Mouse (Mus musculus) forebrain, postnatal 0 days (tissue): ENCODE measurements around the gene Lypd6. TPM values are rescaled to one million over a fixed set of nuclear protein-coding genes. Genes with fewer than 3 reads are reported as not detected.

Source experiments
- ATAC-seq: fragments of 200-750 bp; cut with Nextera tagmentation; 2 replicates; pipeline ENCODE4 v1.8.0; 2017; ENCODE audit warnings: mild to moderate bottlenecking, moderate library complexity
- DNase-seq: peaks from one replicate; pipeline ENCODE4 v3.0.0-alpha.2; 2015
- H3K27ac ChIP-seq: fragments of 300-500 bp; sonication (generic); 2 replicates; pipeline ENCODE4 v1.5.1; 2014; ENCODE audit warnings: low read depth, mild to moderate bottlenecking, antibody characterized with exemption, low read length, moderate library complexity, mixed read lengths
- H3K27me3 ChIP-seq: fragments of 300-500 bp; sonication (generic); 2 replicates; pipeline ENCODE4 v1.6.1; 2014; ENCODE audit warnings: mild to moderate bottlenecking, low read length, mixed read lengths; ENCODE audit not compliant: insufficient read depth
- H3K36me3 ChIP-seq: fragments of 300-500 bp; sonication (generic); 2 replicates; pipeline ENCODE4 v1.6.1; 2014; ENCODE audit warnings: mild to moderate bottlenecking, moderate library complexity; ENCODE audit not compliant: insufficient read depth
- H3K4me1 ChIP-seq: fragments of 300-500 bp; sonication (generic); 2 replicates; pipeline ENCODE4 v1.6.1; 2014; ENCODE audit warnings: antibody characterized with exemption; ENCODE audit not compliant: insufficient read depth
- H3K4me2 ChIP-seq: fragments of 300-500 bp; sonication (generic); 2 replicates; pipeline ENCODE4 v1.6.1; 2014; ENCODE audit warnings: low read depth, mild to moderate bottlenecking, moderate library complexity
- H3K4me3 ChIP-seq: fragments of 300-500 bp; sonication (generic); 2 replicates; pipeline ENCODE4 v1.5.1; 2014; ENCODE audit warnings: low read depth, low read length, mixed read lengths
- H3K9ac ChIP-seq: fragments of 300-500 bp; sonication (generic); 2 replicates; pipeline ENCODE4 v1.6.1; 2014; ENCODE audit warnings: mild to moderate bottlenecking
- H3K9me3 ChIP-seq: fragments of 300-500 bp; sonication (generic); 2 replicates; pipeline ENCODE4 v1.6.1; 2016; ENCODE audit warnings: low read length
- CTCF ChIP-seq: sonication (generic); IDR thresholded peaks from 2 replicates; pipeline ENCODE4 v1.5.1; 2016; ENCODE audit warnings: antibody characterized with exemption, control low read depth, low read depth
- WGBS: fragments of 180-500 bp; shearing (Covaris S2); extraction: QIAGEN DNeasy Blood & Tissue Kit; methylation state at CpG from one replicate; pipeline ENCODE4 v1.1.7; 2014; 5-methylcytosine and 5-hydroxymethylcytosine counted together
- polyA plus RNA-seq: library from polyadenylated mRNA; unstranded; fragments of >200 nt; fragmentation: Nextera tagmentation; extraction: Ambion mirVana; gene quantifications from 2 replicates; pipeline ENCODE4 v1.2.1, GENCODE M21; 2015
- total RNA-seq: library from RNA; depleted of rRNA; stranded (reverse); fragments of >200 nt; gene quantifications from 2 replicates; pipeline ENCODE4 v1.2.3, GENCODE M21; 2014

Gene Lypd6
- total and polyA plus RNA-seq, 2 experiments from 2014 or later = 17.2 to 19.2 TPM

DNA sequence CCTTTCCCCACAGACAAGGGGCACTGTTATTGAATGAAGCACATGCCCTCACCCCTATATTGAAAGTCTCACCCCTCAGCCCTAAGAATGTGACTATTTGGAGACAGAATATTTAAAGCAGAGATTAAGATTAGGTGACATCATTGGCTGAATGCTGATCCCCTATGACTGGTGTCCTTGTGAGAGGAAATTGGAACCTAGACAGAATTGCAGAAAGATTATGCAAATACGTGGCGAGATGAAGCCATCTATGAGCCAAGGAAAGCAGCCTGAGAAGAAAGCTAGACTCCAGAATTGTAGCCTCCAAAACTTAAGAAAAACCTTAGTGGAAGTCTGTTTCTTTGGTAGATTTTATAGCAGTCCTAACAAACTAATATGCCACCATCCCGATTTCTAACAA, 115.1 kb downstream of the Lypd6 start:
- no peaks in the 10 kb centered on the region for H3K36me3 ChIP-seq
- ATAC-seq (no peak), DNase-seq (no peak)
- H3K4me2 ChIP-seq = no peak overlapping the region
- no peaks in the 10 kb centered on the region for H3K4me1 ChIP-seq
- H3K4me3 ChIP-seq = no peak overlapping the region
- TF ChIP-seq CTCF = no peak
- WGBS = 72% methylated on average over 3 of the region's 3 CpGs
- H3K9me3 ChIP-seq = no peaks in the 10 kb centered on the region
- no peak overlapping the region for H3K9ac ChIP-seq
- no peaks in the 10 kb centered on the region for H3K27me3 ChIP-seq
- no peak overlapping the region for H3K27ac ChIP-seq

DNA sequence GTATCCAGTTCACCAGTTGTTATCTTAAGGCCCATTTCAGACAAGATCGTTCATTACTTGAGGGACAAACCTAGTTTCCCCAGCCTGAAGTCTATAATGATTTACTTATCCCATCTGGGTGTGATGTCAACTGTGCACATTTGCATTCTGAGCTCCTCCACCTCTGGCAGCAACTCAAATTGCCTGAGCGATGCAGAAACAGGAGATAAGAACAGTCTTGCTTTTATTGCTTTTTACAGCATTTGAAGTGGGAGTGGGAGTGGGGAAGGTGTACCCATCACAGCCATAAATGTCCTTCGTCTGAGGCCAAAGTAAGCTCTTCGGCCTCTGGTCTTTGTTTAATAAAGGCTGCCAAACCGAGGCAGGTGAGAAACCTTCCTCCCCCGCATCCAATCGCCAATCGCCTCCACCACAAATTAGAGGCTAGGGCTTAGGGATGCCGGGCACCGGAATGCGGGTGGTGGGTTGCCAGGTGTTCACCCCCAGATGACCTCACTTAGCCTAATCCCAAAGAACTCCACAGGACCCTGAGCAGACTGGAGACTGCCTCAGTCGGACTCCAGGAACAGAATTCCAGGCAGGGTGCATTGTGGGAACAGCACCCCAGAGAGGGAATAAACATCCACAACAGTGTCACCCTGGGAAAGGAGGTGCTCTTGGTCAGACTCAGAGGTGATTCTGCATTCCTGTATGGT, 120.6 kb downstream of the Lypd6 start:
- 30% methylated on average over 12 of the region's 12 CpGs for WGBS

DNA sequence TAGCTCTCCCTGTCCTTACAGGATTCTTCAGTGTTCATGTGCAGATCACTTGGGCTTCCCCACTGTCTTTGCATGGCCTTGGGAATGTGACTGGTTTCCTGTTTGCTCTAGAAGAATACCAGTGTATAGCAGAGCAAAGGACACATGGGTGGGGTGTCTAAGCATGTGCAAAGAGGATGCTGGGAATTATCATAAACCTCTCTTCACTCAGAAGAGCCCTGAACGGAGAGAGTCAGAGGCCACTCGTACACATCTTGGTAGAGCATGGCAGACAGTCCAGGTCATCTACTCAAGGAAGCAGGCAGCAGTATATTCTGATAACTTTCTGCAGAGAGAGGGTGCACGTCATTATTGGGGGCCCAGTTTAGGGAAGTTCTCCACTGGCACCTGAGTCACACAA, 122.6 kb downstream of the Lypd6 start:
- Histone ChIP-seq H3K4me3 (no peak overlapping the region), H3K9me3 (no peaks in the 10 kb centered on the region), H3K4me2 (no peak overlapping the region), H3K27ac (no peak overlapping the region), H3K27me3 (no peaks in the 10 kb centered on the region), H3K9ac (no peak overlapping the region), H3K4me1 (0 out of 2 replicates have a peak, but pooled peaks cover 8% of the 10 kb centered on the region), H3K36me3 (no peaks in the 10 kb centered on the region)
- no peak for ATAC-seq
- no peak for DNase-seq
- 88% methylated on average over 3 of the region's 3 CpGs for WGBS
- no peak for TF ChIP-seq CTCF

More for the DNA sequence above, 120.6 kb downstream of the Lypd6 start:
- no peak for ATAC-seq
- H3K4me2 ChIP-seq = no peak overlapping the region
- H3K4me1 ChIP-seq = 0 out of 2 replicates have a peak, but pooled peaks cover 8% of the 10 kb centered on the region
- H3K27ac ChIP-seq = no peak overlapping the region
- no peak for TF ChIP-seq CTCF
- H3K9ac ChIP-seq = no peak overlapping the region
- H3K36me3 ChIP-seq = no peaks in the 10 kb centered on the region
- H3K4me3 ChIP-seq = no peak overlapping the region
- no peaks in the 10 kb centered on the region for H3K9me3 ChIP-seq
- H3K27me3 ChIP-seq = no peaks in the 10 kb centered on the region
- no peak for DNase-seq

DNA sequence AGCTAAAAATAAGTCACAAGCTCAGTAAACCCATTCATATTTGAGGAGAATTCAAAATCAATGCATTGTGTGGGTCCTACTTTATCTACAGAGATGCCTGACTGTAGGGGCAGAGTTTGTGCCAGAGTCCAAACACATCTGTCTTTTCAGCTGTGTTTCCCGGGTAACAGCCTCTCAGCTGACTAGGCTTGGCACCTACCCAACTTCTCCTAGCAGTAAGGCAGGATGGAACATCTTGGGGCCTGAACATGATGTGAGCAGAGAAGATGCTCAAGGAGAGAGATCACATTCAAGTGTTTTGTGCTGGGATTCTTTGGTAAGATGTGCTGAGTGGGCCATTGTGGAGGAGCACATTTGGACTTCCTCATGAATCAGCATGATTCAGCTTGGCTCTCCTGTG, 130.5 kb downstream of the Lypd6 start:
- H3K36me3 ChIP-seq = no peaks in the 10 kb centered on the region
- H3K9ac ChIP-seq = no peak overlapping the region
- peak; percentile 54; the same call in 1 of the 2 replicates for ATAC-seq
- peak; percentile 57 for DNase-seq
- no peaks in the 10 kb centered on the region for H3K4me1 ChIP-seq
- no peak overlapping the region for H3K4me3 ChIP-seq
- H3K9me3 ChIP-seq = no peaks in the 10 kb centered on the region
- H3K4me2 ChIP-seq = no peak overlapping the region
- no peaks in the 10 kb centered on the region for H3K27me3 ChIP-seq
- H3K27ac ChIP-seq = no peak overlapping the region
- TF ChIP-seq CTCF = no peak
- 49% methylated on average over 1 of the region's 1 CpGs for WGBS

DNA sequence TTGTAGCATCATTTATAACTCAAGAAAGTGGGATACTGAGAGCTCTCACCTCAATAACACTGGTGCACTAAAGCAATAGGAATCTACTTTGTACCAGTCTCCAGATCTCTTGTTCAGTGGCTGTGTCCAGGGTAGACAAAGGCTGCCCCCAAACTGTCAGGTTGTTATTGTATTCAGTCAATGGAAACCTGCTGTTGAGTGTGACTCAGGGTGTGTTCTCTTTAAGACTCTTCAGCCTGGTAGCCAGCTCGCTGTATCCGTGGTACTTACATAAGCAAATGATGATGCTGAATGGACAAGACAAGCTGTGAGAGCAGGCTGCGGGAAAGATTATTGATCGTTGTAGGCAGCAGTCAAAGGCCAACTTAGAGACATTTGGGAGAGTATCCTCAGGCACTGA, 131.6 kb downstream of the Lypd6 start:
- H3K4me1 ChIP-seq = no peaks in the 10 kb centered on the region
- H3K9me3 ChIP-seq = no peaks in the 10 kb centered on the region
- H3K27ac ChIP-seq = no peak overlapping the region
- no peak overlapping the region for H3K4me2 ChIP-seq
- H3K36me3 ChIP-seq = no peaks in the 10 kb centered on the region
- DNase-seq (no peak), ATAC-seq (no peak)
- no peak overlapping the region for H3K4me3 ChIP-seq
- no peak for TF ChIP-seq CTCF
- H3K9ac ChIP-seq = no peak overlapping the region
- no peaks in the 10 kb centered on the region for H3K27me3 ChIP-seq
- WGBS = 82% methylated on average over 4 of the region's 4 CpGs

DNA sequence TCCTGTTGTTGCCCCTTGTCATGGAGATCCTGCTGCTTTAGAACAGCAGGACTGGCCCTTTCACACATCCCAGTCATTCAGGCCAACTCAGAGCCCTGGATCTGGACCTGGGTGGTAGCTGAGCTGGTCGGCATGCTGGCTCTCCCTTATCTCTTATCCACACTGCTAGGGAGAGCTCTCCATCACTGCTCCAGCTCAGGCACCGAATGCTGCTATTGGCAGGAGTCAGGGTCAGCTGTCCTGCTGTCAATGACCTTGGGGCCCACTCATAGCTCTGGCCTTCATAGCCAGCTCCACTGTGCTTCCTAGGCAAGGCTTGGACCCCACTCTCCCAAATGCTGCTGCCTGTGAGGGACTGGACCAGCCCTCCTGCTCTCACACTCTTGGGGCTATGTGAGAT, 134.3 kb downstream of the Lypd6 start:
- Histone ChIP-seq H3K9ac (no peak overlapping the region), H3K36me3 (no peaks in the 10 kb centered on the region), H3K27me3 (no peaks in the 10 kb centered on the region), H3K4me1 (no peaks in the 10 kb centered on the region), H3K4me3 (no peak overlapping the region), H3K4me2 (no peak overlapping the region), H3K27ac (no peak overlapping the region), H3K9me3 (no peaks in the 10 kb centered on the region)
- TF ChIP-seq CTCF = no peak
- ATAC-seq = no peak
- DNase-seq = no peak
- 72% methylated on average over 2 of the region's 2 CpGs for WGBS

DNA sequence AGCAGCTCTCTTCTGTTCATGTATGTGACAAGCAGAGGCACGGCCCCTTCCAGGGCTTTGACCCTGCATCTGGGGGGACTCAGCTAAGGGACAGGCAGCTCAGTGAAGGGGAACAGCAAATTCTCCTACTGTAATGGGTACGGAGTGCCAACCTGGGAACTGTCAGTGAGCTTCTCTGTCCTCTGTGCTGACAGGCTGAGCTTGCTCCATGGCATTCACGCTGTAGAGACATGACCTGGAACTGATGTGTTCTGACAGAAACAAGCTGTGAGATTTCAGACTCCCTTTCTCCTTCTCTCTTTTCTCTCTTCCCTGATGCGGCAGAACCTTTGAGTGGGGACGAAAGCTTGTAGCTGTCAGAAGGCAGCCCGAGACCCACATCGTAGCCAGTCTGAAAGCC, 154.3 kb downstream of the Lypd6 start:
- WGBS = 81% methylated on average over 7 of the region's 7 CpGs
- no peak for ATAC-seq

More for the DNA sequence above, 154.3 kb downstream of the Lypd6 start:
- no peak overlapping the region for H3K27ac ChIP-seq
- TF ChIP-seq CTCF = no peak
- no peaks in the 10 kb centered on the region for H3K27me3 ChIP-seq
- DNase-seq = no peak
- H3K4me1 ChIP-seq = no peaks in the 10 kb centered on the region
- H3K9ac ChIP-seq = no peak overlapping the region
- no peaks in the 10 kb centered on the region for H3K36me3 ChIP-seq
- no peak overlapping the region for H3K4me3 ChIP-seq
- no peak overlapping the region for H3K4me2 ChIP-seq
- H3K9me3 ChIP-seq = no peaks in the 10 kb centered on the region
